Mouse (Mus musculus) cerebellum, postnatal 4 days (tissue): ENCODE data around the gene Fam114a2.
A peak's percentile ranks its signal among the peaks of the same experiment; 100 is the strongest.

ENCODE experiments used
- DNase-seq, 2 experiments: peaks; one replicate each; pipeline ENCODE4 v3.0.0; 2022; ENCODE audit warnings: low spot score in 2 of 2, mixed read lengths in 1 of 2

The Fam114a2 gene

DNA sequence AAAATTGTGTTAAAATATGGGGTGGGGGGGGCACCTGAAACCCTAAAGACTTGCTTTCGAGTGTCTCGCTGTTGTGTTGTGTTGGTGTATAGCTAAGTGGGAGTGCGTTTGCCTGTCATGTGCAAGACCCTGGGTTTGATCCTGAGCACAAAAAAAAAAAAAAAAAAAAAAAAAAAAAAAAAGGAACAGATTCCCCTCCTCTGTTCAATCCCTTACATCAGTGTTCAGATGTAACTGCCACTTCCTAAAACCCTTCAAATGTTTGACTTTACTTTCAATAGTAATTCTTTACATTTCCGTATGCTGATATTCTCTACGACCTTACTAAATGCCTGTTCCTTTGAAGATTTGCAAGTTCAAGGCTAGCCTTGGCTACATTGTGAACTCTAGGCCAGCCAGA, 887 bp upstream of the Fam114a2 start:
- DNase-seq: no peak

DNA sequence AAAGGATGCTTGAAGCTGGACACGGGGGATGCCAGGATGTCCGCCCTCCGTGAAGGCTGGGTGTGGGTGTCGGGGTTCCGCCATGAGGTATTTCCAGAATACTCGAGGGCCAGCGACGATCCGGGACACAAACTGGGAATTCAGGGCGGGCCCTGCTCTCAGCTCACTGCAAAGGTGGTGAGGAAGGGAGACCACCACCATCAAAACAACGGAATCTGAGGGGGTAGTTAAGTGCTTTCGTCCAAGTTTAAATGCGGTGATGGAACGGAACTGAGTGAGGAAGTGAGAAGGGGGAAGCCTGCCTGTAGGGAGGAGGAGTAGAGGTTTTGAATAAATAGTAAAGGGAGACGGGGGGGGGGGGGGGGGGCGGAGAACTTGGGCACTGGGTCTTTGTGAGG, 333 bp upstream of the Fam114a2 start:
- DNase-seq: no peak

DNA sequence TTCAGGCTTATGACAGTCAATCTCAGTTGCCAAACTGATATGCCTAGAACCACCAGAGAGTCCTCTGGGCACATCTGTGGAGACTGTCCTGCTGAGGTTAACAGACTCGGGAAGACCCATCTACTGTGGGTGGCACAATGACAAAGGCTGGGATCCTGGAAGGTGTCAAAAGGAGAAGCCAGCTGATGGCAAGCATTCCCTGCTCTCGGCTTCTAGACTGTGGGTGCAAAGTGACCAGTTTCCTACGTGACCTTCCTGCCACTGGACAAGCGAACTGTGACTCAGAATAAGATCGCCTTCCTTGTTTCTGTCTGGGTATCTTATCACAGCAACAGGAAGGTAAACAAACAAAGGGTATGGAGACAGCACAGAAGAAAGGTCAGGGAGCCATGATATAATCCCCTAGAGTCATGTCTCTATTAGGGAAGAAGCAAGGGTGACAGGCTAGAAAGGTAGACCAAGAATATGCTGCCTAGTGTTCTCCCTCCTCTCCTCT, 1.4 kb downstream of the Fam114a2 start:
- no peak for DNase-seq

DNA sequence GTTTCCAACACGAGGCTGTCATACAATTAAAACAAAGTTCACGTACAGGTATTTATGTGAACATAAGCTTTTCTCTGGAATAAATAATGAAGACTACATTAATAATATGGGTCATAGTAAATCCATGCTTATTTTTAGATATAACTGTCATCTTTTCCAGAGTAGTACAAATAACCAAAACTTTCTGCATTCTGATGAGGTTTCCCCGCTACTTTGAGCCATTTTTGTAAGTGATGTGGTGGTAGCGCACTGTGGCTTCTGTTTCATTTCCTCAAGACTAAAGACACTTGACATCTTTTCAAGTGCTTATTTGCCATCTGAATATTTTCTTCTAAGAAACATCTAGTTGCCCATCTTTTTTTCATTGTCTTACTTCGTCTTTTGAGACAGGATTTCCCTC, 3.2 kb downstream of the Fam114a2 start:
- DNase-seq: no peak

DNA sequence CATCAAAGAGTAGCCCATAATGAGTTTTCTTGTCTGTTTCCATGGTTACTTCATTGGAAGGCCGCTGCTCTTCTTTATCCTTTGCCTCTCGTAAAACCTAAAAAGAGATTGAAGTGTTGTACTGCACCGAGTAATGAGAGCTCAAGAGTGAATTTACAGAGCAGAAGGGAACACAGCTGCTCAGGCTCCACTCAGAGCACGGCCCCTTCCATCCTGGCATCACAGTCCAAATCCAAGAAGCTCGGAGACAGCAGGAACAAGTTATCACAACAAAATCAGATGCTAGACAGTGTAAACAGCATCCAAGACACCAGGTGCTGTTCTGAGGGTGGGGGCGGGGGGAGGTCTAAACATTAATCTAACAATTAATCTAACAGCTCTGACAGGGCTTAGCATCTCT, 11.5 kb downstream of the Fam114a2 start:
- no peak for DNase-seq

DNA sequence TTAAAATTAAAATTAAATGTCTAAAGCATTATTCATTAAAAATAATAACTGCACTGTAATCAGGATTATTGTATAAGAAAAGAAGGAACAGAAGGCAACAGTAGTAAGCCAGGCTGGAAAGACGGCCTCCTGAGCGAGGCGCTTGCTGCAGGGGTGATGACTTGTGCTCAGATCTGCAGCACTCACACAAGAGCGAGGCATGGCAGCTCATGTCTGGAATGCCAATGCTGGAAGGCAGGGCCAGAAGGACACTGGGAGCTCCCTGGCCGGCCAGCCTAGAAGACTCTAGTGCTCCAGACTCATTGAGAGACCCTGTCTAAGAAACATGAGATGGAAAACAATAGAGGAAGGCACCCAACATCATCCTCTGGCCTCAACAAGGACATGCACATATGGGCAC, 15.3 kb downstream of the Fam114a2 start:
- DNase-seq: no peak

DNA sequence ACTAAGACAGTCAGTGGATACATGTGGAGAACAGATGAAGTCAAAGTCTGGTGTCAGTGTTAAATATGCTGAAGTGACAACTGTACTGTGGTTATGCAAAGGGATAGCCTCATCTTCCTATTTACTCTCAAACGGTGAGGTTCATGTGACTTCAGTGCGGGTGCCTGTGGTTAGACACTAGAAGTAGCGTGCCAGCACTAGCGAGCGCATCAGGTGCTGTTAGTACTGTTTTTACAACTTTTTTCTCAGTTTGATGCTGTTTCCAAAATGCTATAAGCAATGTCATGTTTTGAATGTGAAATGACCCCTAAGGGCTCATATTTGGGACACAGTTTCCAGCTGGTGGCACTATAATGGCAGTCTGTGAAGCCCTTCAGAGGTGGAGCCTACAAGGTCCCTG, 20.2 kb downstream of the Fam114a2 start:
- no peak for DNase-seq

DNA sequence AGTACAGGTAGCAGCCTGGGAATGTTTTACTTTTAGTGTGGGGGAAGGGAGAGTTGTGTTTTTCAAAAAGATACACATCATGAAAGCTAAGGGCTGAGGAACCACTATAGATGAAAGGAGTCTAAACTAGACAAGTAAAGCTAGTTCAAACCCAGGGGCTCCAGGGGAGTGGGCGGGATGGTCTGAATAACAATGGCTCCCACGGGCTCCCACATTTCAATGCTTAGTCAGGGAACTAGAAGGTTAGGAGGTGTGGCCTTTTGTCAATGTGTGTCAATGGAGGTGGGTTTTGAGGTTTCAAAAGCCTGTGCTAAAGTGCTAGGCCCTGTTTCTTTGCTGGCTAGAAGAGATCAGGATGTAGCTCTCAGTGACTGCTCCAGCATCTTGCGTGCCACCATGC, 20.7 kb downstream of the Fam114a2 start:
- no peak for DNase-seq

DNA sequence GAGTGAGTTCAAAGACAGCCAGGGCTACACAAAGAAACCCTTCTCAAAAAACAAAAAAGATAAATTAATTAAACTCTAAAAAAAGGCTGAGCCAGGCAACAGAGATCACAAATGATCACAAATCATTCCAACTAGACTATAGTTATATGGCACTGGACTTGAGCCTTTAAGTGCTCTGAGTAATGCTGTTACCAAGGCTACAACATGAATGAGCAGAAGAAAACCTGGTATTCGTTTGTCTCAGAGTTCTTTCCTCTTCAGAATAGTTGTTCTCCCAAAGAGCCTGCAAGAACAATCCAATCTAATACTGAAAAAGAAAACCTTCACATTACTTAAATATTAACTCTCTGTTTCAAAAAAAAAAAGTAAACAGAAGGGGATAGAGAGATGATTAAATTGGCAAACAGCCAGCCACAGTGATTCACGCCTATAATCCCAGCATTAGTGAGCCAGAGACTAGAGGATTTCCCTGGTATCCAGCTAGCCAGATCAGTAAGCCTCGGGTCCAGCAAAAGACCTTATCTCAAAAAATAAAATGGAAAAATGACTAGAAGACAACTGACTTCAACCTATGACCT, 21.9 kb downstream of the Fam114a2 start:
- no peak for DNase-seq

DNA sequence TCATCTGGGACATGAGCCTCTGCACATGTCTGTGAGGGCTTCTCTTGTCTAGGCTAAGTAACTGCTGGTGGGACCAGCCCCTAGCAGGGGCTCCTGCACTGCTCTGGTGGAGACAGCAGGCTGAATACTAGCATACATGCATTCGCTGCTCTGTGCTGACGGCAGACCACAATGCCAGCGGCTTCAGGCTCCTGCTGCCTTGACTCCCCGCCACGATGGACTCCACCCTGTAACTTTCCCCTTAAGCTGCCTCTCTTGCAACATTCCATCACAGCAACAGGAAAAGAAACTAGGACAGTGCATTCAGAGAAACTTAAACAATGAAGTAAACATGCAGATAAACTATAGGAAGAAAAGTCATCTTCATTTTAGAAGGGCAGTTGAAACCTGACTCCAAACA, 30.0 kb downstream of the Fam114a2 start:
- DNase-seq: no peak

DNA sequence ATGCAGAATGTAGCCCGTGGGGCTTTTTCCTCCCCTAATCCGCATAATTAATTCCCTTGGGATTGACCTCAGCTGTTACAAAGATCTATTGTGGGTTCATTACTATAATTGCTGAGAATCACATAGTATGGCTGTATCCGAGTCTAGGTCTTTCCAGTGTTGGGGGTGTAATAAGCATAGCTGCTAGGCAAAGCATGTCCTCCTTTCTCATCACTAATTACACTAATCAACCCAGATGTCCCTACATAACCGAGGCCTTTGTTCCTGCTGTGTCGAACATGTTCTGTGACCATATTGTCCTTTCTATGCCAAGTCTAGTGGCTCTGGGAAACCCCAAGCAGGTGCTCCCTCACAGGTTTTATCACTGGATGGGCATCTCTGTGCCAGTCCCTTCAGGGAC, 40.3 kb downstream of the Fam114a2 start:
- DNase-seq: no peak

DNA sequence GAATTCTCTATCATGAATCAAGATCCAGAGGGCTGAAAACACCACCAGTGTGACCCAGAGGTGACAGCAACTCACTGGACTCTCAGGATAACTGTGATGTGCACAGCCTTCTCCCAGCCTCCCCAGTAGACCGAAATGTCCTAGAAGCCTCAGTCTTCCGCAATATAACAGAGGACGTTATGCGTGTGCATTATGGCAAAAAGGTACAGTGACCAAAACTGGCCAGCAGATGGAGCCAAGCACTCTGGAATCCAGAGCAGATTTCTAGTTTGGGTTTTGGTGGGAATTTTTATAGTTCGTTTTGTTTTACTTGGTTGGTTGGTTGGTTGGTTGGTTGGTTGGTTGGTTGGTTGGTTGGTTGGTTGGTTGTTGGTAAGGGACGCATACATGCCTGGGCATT, 43.3 kb downstream of the Fam114a2 start:
- DNase-seq: peak in 1 of 2 experiments; percentile 69

DNA sequence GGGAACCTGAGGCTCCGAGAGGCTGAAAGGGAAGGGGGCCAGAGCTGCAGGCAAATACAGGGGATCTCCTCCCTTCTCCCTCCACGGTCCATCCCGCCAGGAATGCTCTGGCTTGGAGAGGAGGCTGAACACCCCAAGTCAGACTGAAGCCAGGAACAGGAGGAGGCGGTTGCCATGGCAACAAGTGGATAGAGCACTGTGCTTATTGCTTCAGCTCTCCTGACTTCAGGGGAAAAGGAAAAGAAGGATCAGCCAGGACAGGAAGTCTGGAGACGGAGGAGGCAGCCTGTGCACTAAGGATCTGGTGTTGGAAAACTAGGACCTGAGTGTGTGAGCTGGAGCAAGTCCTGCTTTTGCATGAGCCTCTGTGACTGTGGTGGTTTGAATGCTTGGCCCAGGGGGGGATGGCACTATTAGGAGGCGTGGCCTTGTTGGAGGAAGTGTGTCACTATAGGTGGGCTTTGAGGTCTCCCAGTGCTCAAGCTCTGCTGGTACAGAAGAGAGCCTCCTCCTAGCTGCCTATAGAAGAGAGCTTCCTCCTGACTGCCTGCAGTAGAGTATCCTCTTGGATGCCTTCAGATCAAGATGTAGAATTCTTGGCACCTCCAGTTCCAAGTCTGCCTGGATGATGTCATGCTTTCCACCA, 44.0 kb downstream of the Fam114a2 start:
- DNase-seq: no peak

DNA sequence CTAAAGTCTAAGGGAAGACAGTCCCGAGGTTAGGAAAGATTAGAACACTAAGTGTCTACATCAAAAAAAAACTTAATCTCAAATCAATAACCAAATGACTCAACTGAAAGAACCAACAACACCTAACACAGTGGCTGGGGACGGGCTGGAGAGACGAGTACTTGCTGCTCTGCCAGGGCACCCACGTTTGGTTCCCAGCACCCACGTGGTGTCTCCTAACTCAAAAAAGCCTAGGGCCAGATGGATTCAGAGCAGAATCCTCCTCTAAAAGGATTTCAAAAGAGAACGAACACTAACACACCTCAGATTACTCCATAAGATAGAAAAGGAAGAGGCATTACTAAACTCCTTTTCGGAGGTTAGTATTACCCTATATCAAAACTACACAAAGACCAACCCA, 47.4 kb downstream of the Fam114a2 start:
- no peak for DNase-seq

DNA sequence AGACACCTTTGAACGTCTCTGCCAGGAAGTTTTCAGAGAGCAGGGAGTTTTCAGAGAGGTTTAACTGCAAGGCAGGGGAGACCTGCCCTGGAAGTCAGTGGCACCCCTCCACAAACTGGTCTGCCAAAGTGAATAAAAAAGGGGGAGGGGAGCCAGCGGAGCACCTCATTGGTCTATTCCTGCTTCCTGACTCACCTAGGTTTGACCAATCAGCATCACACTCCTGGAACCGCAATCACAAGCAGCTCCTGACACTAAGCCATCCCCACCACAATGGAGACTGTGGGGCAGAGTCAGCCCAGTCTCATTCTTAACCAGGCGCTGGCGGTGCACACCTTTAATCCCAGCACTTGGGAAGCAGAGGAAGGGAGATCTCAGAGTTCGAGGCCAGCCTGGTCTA, 48.4 kb downstream of the Fam114a2 start:
- no peak for DNase-seq

DNA sequence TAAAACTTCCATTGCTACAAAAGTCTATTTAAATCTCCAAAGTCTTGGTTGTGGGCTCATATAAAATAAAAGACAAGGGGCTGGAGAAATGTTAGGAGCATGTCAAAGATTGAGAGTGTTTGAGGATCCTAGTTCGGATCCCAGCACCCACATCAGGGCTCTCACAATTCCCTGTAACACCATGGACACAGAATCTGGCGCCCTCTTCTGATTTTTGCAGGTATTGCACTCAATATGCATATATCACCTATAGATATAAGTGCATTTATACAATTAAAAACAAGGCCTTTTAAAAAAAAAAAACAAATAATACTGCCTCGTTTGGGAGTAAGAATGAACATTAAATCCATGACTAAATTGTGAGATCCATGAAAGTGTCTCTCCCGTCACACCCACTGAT, 49.7 kb downstream of the Fam114a2 start:
- DNase-seq: no peak

DNA sequence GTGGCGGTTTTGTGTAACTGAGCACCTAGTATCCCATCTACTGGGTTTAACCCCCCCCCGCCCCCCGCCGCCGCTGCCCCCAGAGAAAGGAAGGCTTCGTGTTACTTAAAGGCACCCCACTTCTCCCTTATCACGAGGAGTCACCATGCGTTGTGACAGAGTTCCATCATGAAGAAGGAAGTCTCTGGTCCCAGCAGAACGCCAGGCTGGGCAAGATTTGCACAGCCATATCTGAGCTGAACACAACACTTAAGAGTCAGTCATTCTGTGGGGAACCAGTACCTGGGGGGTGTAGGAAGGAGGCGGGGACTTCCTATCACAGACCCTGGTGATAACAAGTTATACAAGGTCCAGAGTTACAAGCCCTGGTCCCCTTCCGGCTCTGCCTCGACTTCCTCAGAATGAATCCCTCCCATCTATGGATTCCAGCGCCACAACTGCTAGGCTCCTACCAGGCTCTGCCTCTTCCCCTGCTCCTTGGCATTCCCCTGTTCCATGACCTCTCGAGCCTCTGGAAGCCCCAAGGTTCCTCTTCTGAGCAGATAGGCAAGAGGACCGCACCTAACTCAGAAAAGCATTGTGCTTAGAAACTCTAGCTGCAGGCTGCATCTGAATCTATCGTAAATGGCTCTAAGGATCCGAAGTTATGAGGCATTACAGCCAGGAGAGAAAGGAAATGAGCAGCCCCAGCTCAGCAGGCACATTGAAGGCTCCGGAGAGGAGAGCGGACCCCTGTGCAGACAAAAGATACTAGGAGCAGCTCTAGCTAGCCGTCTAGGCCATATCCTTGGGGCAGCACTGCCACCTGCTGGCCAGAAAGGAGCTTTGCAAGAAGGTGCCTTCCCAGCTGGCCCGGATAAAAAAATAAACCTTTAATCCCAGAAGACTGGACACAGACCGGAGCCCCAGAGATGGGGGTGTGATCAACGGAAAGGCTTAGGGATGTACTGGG, 51.0 kb downstream of the Fam114a2 start:
- peak; percentile 61 to 72 for DNase-seq

DNA sequence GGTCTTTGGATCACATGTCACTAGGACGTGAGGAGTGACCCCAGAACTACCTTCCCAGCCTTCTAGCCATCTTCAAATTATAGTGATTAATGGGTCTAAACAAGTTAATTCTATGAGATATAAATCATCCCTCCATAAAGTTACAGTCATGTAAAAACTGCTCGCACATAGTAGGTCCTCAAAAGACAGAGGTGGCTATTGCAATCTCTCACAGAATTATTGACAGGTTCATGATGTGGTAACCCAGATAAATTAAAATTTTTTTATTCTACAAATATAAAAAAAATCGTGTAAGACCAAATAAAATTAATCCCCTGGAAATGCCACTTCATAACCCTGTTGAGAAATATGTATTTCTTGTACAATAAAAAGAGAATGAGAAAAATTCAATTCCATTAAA, 52.6 kb downstream of the Fam114a2 start:
- no peak for DNase-seq

DNA sequence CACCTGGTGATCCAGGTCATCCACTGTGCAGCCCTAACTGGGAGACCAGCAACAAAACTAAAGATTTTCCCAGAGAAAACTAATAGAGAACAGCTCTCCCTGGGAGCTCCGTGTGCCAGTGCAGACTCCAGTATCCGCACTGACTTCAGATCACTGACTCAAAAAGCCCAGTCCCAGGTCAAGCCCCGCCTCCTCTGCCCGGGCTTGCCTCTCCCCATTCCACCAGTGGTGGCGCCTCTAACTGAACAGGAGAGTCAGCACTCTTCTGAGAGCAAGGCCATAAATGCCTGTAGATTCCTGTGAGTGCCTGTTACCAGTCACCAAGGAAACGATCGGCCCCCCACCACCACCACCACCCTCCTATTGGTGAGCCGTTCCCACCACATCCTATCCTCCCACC, 53.4 kb downstream of the Fam114a2 start:
- no peak for DNase-seq

DNA sequence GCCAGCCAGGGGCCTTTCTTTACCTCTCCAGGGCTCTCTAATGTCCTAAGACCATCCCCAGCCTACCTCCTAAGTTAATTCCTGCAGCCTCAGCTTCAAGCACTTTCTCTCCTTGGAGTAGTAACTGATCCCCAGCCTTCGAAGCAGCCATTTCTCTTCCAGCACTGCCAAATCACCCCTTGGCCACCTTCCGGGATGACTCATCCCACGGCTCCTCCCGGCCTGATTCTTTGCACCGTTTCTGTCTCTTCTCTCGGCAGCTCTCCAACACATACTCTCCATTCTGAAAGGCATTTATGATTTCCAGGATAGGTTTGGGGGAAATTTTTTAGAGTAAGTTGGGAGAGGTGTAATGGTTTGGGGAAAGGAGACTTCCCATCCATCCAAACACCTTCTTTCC, 58.7 kb downstream of the Fam114a2 start:
- no peak for DNase-seq

DNA sequence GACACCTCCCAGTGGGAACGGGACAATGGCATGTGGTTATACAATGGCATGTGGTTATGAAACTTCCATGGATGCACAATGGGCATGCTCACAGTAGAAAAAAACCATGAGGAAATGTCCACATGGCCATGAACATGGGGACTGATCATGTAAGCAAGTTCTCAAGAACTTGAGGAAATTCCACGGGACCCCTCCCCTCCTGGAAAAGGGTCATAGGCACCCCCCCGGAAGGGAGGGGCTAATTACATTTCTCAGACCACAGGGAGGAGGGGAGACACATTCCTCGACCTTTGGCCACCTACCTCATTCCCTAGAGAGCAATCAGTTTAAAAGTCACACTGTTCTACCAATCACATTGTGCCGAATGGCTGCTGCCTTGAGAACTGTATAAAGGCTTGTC, 64.0 kb downstream of the Fam114a2 start:
- no peak for DNase-seq

DNA sequence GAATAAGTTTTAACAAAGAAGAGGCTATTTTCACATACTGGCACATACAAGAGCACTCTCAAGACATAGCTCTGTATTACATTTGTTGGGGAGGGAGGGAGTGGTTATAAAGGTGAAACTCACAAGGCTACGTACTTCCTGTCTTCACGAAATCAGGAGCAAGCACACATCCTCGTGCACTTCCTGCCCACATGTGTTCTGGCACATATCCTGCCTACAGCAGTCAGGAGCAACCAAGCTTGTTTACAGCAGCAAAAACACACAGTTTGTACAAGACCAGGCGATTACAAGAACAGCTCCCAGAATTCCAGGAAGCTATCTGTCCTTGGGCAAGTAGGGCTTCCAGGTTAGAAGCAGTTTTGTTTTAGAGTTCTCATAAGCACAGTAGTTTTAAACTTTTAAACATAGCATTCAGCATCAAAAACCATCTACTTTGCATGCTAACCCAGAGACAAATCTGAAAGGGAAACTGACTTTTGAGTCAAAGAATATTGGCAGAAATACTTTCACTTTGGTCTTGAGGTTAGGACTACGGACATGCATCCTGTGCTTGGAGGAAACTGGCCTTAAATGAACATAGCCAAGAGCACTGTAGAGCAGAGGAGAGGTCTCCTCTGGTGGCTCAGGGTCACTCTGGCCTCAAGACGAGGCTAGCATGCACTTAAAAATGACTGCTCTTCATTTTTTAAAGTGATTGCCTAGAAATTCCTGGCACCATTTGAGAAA, 73.0 kb downstream of the Fam114a2 start:
- DNase-seq: no peak
